Mouse (Mus musculus) T-helper 2 cell (primary cell): ENCODE results near the gene Brinp2.

Experiments used
- in situ Hi-C: fragments of 300-600 bp; cut with MboI, MseI; formaldehyde crosslinking; loops from one replicate; pipeline ENCODE4 v1.15.1; 2025; ENCODE audit warnings: high pct_unique_total_duplicates

Brinp2 gene

GRCm38 (mm10) chr1:158295270-158295669 lies 60.9 kb downstream of the Brinp2 start:
- in situ Hi-C loops: no loop called here

DNA sequence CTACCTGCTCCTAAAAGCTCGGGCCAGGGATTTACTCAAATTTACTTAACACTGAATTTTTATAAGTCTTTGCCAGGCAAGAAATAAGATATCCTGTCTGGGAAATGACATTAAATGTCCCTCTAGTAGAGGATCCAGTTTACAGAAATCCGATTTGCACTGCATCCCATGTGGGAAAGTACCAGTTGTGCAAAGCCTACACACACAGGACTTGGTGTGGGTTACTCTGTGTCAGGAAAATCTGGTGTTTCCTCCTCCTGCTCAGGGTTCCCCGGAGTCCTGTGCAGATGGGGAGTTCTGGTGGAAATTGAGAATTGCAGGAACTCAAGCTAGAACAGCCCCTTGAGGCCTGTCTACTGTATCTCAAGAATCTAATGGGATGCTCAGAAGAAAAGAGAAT lies 70.9 kb downstream of the Brinp2 start:
- in situ Hi-C loops: no loop called here

DNA sequence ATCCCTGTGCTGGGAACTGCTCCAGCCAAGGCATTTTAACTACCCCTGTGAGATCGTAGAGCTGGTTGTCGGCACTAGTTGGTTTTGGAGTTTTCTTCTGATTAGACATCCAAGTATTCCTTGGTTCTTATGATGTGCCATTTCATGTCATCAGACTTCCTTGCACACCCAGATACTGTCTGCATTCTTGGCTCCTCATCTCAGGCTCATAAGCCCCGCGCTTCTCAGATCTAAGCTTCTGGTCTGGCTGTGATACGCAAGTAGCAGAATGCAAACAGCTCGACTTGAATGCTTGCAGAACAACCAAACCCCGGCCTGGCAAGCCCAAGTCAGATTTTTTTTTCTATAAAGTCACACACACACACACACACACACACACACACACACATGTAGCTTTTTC lies 72.3 kb downstream of the Brinp2 start:
- in situ Hi-C loops: no loop called here

GRCm38 (mm10) chr1:158272058-158272457 lies 84.1 kb downstream of the Brinp2 start:
- in situ Hi-C loops: no loop called here

DNA sequence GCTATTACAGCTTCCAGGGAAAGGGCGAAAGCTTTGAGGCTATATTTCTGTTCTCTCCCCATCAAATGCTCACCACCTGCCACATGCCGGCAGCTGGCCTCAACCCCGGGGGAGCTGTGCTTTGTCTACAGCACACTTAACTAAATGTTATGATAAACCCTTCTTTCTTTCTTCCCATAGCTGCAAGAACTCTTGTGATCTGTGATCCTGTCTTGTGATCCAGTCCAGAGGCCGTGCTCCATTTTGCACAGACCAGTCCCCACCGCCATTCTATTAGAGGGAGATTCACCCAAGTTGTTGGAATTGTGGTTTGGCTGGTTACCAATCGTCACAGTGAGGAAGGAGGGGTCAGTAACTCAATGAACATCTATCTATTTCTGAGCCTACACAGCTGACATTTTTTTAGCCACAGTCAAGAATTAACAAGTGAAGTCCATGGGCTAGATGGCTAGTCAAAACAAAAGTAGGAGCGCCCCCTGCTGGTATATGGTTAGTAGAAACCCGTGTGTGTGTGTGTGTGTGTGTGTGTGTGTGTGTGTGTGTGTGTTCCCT lies 89.0 kb downstream of the Brinp2 start:
- in situ Hi-C loops: no loop called here

DNA sequence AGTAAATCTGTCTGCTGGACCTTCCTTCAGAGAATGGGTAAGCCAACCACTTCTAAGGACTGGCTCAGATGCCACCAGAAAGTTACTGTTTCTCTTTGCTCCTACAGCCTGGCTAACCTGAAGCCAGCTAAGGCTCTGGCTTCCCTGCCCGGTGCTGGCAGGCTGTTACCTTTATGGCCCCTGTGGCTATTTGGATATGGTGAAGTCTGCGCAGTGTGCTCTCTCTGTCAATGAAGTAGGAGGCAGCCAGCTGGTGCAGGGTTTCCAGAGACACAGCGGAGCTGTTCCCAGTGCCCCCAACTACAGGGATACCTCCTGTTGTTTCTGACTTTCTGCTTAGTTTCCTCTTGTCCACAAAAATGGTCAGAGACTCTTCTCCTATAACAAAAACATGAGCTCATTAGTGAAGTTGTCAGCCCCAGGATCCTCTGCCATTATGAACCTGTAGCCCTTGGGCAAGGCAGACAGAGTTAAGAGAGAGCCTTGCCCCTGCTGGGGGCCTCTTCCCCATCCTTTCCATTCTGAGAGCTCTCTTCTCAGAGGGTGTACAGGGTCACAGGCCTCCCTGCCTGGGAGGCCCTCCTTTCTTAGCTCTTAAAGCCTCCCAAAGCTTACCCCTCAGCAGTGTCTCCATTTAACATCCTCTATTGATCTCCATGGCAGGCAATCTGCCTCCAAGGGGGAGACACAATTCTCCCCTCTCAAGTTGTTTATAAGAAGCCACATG lies 89.7 kb downstream of the Brinp2 start:
- in situ Hi-C loops: no loop called here

DNA sequence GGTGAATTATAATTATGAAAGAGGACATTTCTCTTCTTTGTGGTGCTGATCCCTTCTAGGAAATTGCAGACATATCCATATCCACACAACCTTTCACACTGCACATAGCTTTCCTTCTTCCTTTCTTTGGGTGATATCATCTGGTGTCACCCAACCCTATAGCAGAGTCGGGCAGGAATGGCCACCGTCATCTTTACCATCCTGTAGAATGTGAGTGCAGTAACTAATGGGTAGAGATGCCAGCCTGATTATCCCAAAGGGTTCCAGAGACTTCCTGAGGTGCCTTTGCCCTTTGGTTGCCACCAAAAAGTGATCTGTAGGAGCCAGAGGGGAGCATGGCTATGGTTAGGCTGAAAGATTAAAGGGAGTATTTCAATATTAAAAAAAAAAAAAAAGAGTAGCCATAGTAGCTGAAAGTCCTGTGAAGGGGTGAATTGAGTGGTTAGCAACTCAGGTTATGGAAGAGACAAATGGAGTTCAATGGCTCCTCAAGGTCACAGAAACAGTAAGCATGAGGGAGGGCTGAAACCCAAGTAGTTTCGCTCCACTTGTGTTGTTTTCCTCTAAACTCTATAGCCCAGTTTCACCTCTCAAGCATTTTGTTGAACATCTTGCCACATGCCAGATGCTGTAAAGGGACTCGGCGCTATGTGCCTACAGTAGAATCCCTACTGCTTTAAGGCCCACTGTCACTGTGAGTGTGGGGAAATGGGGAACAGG lies 96.5 kb downstream of the Brinp2 start:
- in situ Hi-C loops: loop anchor here (10.0 kb wide), 1 partner anchor 1035 kb away; no protein-coding TSS in a partner anchor

DNA sequence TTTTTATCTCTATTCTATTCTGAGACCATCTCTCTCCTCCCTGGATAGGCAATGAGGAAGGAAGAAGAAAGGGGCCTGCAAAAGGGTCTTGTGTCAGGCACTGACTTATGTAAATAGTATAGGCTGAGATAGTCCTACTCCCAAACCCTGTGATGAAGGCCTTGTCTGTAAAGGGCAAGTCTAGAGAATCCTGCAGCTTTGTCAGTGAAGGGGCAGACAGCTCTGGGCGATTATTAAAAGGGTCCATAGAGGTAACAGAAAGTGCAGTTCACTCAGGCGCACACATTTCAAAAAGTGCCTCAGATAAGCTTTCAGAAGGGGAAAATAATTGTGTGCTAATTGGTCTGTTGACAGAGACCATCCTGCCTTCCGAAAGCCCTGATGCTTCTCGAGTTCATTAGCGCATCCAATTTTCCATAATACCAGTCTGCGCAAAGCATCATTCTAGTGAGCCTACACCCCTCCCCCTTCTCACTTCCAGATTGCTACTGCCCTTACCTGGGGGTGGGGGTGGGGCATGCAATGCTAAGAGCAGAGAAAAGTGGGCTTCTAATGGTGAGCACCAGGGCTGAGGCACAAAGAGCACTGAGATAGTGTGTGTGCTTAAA lies 97.3 kb downstream of the Brinp2 start:
- in situ Hi-C loops: loop anchor here (10.0 kb wide), 1 partner anchor 1034 kb away; no protein-coding TSS in a partner anchor

DNA sequence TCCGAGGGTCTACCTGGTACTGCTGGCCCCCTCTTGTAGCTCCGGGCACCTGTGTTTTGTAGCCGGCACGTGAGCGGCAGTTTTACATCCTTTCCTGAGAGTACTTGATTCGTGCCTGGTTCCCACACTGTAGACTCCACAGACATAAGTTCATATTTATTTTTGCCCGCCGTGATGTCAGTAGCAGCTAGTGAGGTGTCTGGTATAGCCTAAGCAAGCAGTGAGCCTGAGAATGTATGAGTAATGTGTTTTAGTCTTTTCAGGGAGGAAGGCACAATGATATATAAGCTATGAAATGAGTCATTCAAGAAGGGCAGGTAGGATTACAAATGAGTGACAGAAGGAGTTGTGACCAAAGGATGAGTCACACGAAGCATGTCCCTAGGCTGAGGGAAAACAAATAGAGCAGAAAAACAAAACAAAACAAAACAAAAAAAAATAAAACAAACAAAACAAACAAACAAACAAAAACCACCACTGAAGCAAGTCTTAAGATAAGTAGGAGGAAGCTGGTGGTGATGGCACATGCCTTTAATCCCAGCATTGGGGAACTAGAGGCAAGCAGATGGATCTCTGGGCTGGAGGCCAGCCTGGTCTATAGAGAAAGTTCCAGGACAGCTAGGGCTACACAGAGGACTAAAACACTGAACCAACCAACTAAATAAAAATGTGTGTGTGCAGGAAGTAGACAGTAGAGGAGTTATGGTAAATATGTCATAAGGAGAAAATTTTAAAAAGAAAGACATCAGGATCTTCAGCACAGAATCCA lies 100.0 kb downstream of the Brinp2 start:
- in situ Hi-C loops: loop anchor here (10.0 kb wide), 1 partner anchor 1031 kb away; no protein-coding TSS in a partner anchor

DNA sequence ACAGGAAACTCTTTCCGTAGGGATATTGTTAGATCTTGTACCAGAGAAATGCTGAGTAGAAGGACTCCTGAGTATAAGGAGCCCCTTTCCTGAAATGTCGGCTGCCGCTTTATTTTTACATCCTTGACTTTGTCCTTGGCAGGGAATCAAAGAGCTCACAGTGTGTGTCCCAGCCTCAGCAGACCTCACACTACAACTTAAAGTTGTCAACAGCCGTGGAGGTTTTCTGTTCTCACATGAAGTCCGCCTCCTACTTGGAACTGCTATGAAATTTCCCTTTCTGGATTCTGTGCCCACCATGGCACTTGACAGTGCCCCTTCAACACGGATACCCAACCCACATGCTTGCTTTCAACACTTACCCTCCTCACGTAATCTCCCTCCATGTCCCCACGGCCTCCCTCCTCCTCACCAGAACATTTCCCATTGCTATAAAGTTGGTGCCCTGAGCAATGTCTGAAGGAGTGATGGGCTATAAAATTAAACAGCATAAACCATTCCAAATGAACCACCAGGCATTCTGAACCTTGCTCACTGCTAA lies 103.4 kb downstream of the Brinp2 start:
- in situ Hi-C loops: loop anchor here (10.0 kb wide), 1 partner anchor 1028 kb away; no protein-coding TSS in a partner anchor

- in situ Hi-C loops: no loop called here
Measured at GRCm38 (mm10) chr1:158248266-158248665, 107.9 kb downstream of the Brinp2 start.

GRCm38 (mm10) chr1:158246476-158247153 lies 109.5 kb downstream of the Brinp2 start:
- in situ Hi-C loops: no loop called here

GRCm38 (mm10) chr1:158245486-158245885 lies 110.6 kb downstream of the Brinp2 start:
- in situ Hi-C loops: no loop called here

DNA sequence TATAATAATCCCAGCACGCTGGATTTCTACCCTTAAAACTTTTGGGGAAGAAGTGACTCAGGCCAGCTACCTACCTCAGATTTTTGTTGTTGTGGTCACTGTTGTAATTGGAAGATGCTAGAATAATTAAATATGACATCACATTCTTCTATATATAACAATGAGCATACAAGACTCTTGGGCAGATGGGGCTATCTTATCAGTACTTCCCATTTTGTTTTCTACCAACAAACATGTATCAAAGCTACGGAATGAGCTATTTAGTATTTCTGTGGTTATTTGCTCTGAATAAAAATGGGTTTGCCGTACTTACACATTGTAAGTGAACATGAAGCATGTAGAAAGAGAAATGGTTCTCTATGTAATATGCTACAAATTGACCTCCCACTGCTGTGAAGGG lies 112.1 kb downstream of the Brinp2 start:
- in situ Hi-C loops: no loop called here

- in situ Hi-C loops: no loop called here
Measured at GRCm38 (mm10) chr1:158241848-158242556, 114.1 kb downstream of the Brinp2 start.

GRCm38 (mm10) chr1:158239841-158240240 lies 116.3 kb downstream of the Brinp2 start:
- in situ Hi-C loops: no loop called here

DNA sequence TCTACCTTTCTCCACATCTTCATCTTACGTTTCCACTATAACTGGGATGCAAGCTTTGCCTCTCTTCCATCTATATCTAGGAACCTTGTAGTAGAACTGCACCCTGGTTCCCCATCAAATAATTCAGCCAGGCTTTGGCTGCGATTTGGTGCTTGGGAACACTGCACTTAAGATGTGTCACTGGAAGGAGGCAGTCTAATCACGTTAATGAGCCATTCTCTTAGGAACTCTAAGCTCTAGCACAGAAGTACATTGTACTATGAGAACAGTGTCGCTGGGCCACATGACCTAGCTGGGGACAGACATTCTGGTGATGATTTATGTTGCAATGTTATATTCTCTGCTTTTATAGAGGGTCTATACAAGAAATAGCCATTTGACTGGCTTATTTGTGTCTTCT lies 117.4 kb downstream of the Brinp2 start:
- in situ Hi-C loops: no loop called here

DNA sequence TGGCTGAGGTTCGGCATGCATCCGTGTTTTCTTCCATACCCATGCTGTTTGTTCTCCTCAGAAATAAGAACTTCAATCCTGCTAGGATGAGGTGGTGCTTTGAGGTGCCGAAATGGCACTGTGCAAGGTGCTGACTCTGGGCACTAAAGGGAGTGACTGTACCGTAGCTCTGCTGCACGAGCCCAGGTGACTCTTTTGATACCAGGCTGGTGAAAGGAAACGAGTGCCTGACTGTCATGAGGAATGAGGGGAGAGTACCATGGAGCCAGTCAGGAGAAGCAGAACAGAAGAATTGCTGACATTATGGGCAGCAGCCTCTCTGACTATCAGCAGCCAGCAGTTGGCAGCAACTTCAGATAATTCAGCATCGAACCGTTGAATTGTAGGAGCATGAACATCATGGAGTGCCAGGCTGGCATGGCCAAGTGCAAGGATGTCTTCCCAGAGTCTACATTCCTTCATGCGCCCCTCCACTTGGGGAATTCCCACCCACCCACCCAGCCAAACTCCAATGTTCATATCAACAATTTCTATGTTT lies 127.4 kb downstream of the Brinp2 start:
- in situ Hi-C loops: no loop called here

DNA sequence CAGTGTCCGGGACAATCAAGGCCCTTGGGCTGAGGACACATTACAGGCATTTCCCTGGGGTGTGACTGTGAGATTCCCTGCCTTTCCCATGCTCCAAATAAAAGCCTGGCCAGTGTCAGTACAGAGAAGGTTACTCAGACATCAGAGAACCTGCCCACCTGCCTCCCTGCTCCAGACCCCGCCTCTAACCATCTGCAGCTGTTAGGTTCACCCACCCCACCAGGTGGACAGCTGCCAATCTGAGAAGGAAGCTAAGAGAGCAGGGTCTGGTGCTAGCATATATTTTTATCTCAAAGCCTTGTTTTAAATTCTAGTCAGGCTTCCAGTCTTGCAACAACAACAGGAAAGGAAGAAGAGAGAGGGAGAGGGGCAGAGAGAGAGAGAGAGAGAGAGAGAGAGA lies 128.9 kb downstream of the Brinp2 start:
- in situ Hi-C loops: no loop called here

- in situ Hi-C loops: no loop called here
Measured at GRCm38 (mm10) chr1:158226689-158227088, 129.4 kb downstream of the Brinp2 start.
